Mouse (Mus musculus): ENCODE measurements around the gene H2afb3. TPM values are rescaled to one million over a fixed set of nuclear protein-coding genes. Genes with fewer than 3 reads are reported as not detected.
"Not testable (repeated sequence)": the region's sequence is repeated elsewhere in the genome, so short reads cannot be mapped to it uniquely, and the experiment has no call there.

Gene H2afb3
- not detected for total RNA-seq (2021)
- long read RNA-seq, experiment 1: 0 reads
- long read RNA-seq, experiment 2: 0 reads

DNA sequence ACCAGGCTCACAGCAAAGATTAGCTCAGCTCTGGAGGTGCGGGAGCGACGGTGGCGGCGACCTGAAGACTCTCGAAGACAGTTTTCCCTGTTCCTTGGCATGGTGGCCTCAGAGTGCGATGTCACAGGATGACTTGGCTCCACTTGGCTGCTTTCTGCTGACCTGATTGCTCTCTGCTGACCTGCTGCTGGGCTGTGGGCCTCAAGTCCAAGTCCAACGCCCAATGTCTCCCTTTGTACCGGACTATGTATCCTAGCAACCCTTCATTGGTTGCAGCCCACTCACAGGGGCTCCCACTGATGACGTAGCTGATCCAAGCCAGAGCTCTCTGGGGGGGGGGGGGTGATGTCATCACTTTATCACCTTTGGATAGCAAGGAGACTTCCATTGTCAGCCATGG is at the start of gene H2afb3:
Gene H2afb3, minus strand, starts transcription at position 101 of the 400 bp plus-strand sequence.
- DNase-seq; intact Hi-C loops (cut with DNase I; ENCODE audit: low total_unique reads): not testable (repeated sequence)

DNA sequence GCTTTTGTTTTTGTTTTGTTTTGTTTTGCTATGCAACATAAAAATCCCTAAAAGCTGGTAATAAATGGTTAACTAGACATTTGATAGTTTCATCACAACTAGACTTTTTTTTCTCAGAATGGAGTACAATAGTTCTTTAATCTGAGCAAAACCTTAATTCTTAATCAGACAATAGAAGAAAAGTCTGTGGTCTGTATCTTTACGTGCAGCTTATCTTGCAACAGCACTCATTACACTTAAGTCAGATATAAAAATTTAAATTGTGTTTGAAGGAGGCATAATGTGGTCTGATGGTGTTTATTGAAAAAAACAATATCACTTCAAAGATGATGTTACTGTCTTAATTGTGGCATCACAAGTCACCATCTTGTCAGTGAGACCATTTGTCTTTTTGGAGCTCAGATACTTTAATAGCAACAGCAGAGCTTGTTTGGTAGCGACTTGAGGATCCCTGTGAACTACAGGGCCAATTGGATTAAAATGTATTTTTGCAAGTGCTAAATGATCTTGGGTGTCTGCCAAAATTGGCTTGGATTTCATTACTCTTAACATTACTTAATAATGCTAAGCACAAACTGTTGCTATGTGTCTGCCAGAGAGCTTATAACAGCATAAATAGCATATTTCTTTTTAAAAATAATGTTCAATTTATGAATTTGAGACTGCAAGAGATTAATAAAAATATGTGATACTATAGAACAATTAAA is 11.3 kb downstream of the H2afb3 start:
- intact Hi-C loops (cut with DNase I; ENCODE audit: low total_unique reads): no loop called here

DNA sequence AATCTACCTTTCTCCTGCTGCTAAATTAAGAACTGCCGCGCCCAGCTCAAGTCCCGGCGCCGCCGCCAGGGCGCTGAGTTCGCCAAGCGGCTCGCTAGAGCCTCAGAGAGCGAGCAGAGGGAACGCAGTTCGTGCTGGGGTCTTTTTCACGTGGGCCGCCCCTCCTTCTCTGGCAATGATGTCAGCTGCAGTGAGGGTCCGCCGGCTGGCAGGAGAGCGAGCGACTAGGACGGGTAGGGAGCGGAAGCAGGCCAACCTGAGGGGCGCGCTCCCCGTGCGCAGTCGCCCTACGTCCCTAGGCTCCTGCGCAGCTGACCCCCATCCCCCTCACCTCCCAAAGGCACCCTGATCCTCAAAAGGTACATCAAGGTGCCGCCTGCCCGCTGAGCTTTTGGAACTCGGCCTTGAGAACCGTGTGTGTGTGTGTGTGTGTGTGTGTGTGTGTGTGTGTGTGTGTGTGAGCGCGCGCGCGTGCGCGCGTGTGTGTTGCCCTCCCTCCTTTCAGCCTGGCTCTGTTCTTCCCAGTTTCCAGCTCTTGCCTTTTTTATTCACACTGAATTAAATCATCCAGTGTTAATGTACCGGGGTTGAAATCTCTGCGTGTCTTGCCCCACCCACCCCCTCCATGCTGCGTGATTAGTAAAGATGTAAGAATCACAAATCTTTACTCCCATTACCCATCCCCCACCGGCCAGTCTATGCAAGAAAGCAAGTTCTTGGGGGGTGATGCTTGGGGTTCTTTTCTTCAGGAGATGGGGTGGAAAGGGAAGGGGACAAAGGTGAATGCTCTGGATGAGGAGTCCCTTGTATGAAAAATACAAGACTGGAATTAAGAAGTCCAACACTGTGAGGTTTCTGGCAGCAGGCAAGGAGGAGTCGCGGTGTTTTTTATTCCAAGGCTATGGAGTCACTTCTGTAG is 19.8 kb downstream of the H2afb3 start:
- DNase-seq: no peak
- intact Hi-C loops (cut with DNase I; ENCODE audit: low total_unique reads): no loop called here

More for the DNA sequence above, 11.3 kb downstream of the H2afb3 start:
- DNase-seq: no peak

DNA sequence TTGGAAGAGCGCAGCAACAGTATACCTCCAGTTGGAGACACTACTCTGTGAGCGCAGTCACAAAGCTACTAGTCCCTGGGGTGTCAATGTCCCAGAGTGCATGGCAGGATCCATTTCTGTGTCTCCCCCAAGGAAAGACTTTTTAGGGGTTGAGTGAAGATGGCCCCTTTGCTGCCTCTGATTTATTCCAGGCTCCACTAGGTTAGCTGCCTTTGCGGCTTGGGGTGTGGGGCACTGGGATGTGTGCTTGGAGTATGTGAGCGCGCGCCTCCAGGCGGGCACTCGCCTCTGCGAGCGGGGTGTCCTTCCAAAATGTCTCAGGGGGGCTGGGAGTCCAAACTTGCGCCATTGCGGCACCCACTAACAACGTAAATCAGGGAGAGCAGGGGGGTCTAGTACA is 21.2 kb downstream of the H2afb3 start:
- DNase-seq: no peak
- intact Hi-C loops (cut with DNase I; ENCODE audit: low total_unique reads): no loop called here

DNA sequence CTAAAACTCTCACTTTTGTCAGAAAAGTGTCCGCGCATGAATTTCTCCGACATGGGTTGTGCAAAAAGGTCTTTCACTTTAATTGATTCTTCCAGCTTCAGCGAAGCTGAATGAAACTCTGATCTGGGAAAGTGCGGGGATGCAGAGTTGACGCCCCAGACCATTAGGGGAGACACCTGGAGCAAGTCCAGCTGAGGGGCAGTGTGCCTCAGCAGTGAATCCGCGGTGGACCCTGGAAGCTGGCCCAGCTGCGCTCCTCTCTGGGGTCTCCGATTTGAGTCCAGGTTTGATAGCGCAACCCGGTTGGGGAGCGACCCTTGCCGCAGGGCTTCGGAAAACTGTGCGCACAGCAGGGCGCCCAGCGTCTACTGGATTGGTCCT is 22.0 kb downstream of the H2afb3 start:
- intact Hi-C loops (cut with DNase I; ENCODE audit: low total_unique reads): no loop called here
- no peak for DNase-seq

DNA sequence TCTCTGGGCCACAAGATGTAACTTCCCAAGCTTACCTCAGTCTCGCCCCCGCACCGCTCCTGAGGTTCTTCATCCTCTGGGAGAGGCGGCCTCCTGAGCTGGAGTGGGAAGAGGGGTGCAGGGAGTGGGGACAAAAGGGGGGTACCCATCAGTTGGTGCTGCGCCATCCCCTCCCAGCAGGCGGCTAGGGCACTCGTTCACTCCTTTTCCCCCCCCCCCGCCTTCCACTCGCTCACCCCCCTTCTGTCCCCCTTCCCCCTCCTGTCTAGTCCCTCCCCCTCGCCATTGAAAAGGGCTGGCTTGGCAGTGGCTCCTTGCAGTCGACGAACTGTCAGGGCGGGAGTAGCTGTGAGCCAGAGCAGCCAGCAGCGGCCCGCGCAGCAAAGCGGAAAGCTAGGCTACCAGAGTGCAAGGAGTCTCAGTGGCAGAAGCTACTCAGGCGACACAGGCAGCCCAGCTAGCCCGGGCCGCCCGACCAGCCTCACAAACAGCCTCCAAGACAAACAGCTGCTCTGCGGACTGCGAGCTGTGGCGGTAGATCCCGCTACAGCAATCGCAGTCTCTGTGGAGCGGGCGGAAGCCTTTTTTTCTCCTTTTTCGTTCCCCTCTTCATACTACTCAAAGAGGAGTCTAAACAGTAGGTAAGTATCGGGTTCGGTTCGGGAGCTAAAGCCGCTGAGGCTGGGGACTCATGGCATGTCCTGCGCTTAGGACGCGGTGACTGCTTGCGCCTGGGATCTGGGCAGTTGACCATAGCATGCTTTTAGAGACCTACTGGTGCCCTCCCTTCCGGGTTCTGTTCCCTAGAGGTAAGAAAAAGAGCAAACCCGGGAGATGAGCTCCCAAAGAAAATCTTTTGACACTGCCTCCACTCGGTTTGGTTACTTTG is 22.6 kb downstream of the H2afb3 start, which contains the start of gene Pcdh11x:
Gene Pcdh11x, plus strand, starts transcription at position 249 of the 889 bp plus-strand sequence.
- peak; percentile 31 for DNase-seq
- intact Hi-C loops (cut with DNase I; ENCODE audit: low total_unique reads): no loop called here

DNA sequence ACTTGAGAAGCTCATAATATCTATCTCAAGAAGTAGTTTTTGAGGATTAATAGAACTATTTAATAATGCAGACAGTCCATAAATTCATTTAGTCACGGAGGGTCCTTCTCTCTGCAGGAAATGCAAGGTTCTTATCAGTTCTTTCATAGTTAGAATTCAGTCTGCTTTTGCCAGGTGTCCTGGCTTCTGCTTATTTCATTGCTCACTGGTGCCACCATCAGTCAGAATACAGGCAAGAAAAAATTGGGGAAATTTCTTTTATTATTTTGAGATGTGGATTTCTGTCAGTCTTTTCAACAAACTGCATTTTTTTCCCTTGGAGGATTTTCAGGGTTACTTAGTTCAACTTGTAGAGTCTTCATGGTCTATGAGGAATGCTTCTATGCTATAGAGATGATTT is 25.4 kb downstream of the H2afb3 start:
- DNase-seq: no peak
- intact Hi-C loops (cut with DNase I; ENCODE audit: low total_unique reads): no loop called here

DNA sequence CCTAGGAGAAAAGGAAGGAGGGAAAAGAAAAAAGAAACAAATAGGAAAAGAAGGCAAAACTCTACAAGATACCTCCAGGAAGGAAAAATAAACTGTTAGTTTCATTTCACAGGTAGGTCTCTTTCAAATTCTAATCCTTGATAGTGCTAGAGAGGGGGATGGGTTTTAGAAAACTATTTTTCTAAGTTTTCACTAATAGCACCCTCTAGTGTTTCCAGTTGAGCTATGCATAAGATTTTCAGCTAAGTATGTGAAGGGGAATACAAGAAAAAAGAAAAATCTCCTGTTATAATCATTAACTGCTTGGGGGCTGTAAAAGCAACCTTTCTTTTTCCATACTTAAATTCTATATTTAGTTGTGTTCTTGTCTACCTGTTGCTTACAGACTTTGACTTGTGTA is 27.4 kb downstream of the H2afb3 start:
- intact Hi-C loops (cut with DNase I; ENCODE audit: low total_unique reads): no loop called here
- DNase-seq: no peak

Other genes starting within 250 kb of the H2afb3 start
- gene Pcdh11x, start 22.8 kb downstream of the H2afb3 start, total RNA-seq (2021): under 1 TPM; 0.22 to 0.45 TPM